Mouse (Mus musculus) brown adipose tissue, adult 24 weeks (tissue): Measurements from ENCODE around the gene Catsperd. TPM values are rescaled to one million over a fixed set of nuclear protein-coding genes. Genes with fewer than 3 reads are reported as not detected.
A peak's percentile ranks its signal among the peaks of the same experiment; 100 is the strongest.

Source experiments
- H3K27ac ChIP-seq: fragments of 200-500 bp; replicated peaks from 2 replicates; pipeline ENCODE4 v1.5.1; 2012; ENCODE audit warnings: low read depth, mild to moderate bottlenecking, low read length
- H3K4me1 ChIP-seq: fragments of 200-500 bp; 2 replicates; pipeline ENCODE4 v1.6.1; 2012; ENCODE audit warnings: low read length, mixed read lengths; ENCODE audit not compliant: control insufficient read depth, insufficient read depth, insufficient read length
- H3K4me3 ChIP-seq: fragments of 200-500 bp; 2 replicates; pipeline ENCODE4 v1.5.1; 2012; ENCODE audit warnings: low read depth, mild to moderate bottlenecking, low read length, moderate library complexity; ENCODE audit not compliant: insufficient read depth
- polyA plus RNA-seq: library from polyadenylated mRNA; stranded (reverse); fragments of >200 nt; gene quantifications from 2 replicates; pipeline ENCODE4 v1.2.4, GENCODE M21; 2012; ENCODE audit not compliant: missing spikeins, insufficient read depth, insufficient read length

Catsperd gene
- not detected in 2 replicates for polyA plus RNA-seq

- Histone ChIP-seq H3K27ac (no peak within 1 kb of the TSS), H3K4me1 (peaks cover 3% of the 10 kb centered on the region; the same call in 1 of the 2 replicates), H3K4me3 (peak within 1 kb of the TSS; percentile 75)
Measured at GRCm38 (mm10) chr17:56627530-56628277, at the start of gene Catsperd. Gene Catsperd (plus strand): TSS chr17:56628143.

GRCm38 (mm10) chr17:56583071-56583470, 44.9 kb upstream of the Catsperd start:
- Histone ChIP-seq H3K27ac (0 out of 2 replicates have a peak overlapping the region, but pooled peaks have one; percentile 28), H3K4me3 (peak overlapping the region; percentile 81), H3K4me1 (peaks cover 13% of the 10 kb centered on the region)

- H3K4me1 ChIP-seq = peaks cover 16% of the 10 kb centered on the region
- peak overlapping the region; percentile 89 for H3K27ac ChIP-seq
- peak overlapping the region; percentile 81 for H3K4me3 ChIP-seq
Measured at GRCm38 (mm10) chr17:56583611-56584256, 44.2 kb upstream of the Catsperd start.

GRCm38 (mm10) chr17:56584257-56585130, 43.4 kb upstream of the Catsperd start, which contains the start of the genes Safb2 and Safb:
Gene Safb2 (minus strand): TSS chr17:56584585.
Gene Safb (plus strand): TSS chr17:56584825.
- H3K27ac ChIP-seq = peak within 1 kb of the TSS; percentile 91
- H3K4me1 ChIP-seq = peaks cover 16% of the 10 kb centered on the region
- peak within 1 kb of the TSS; percentile 90 for H3K4me3 ChIP-seq

GRCm38 (mm10) chr17:56585171-56585821, 42.6 kb upstream of the Catsperd start:
- H3K27ac ChIP-seq = peak overlapping the region; percentile 91
- H3K4me3 ChIP-seq = peak overlapping the region; percentile 90
- peaks cover 16% of the 10 kb centered on the region for H3K4me1 ChIP-seq

GRCm38 (mm10) chr17:56587773-56588172, 40.2 kb upstream of the Catsperd start:
- Histone ChIP-seq H3K4me3 (no peak overlapping the region), H3K4me1 (peaks cover 16% of the 10 kb centered on the region), H3K27ac (no peak overlapping the region)

GRCm38 (mm10) chr17:56588921-56589320, 39.0 kb upstream of the Catsperd start:
- Histone ChIP-seq H3K4me3 (no peak overlapping the region), H3K27ac (no peak overlapping the region), H3K4me1 (peaks cover 16% of the 10 kb centered on the region)

GRCm38 (mm10) chr17:56592553-56592952, 35.4 kb upstream of the Catsperd start:
- H3K27ac ChIP-seq = no peak overlapping the region
- peaks cover 6% of the 10 kb centered on the region; the same call in 1 of the 2 replicates for H3K4me1 ChIP-seq
- H3K4me3 ChIP-seq = no peak overlapping the region

- no peaks in the 10 kb centered on the region for H3K4me1 ChIP-seq
- no peak overlapping the region for H3K4me3 ChIP-seq
- no peak overlapping the region for H3K27ac ChIP-seq
Measured at GRCm38 (mm10) chr17:56593527-56594271, 34.2 kb upstream of the Catsperd start.

GRCm38 (mm10) chr17:56603186-56604069, 24.5 kb upstream of the Catsperd start:
- Histone ChIP-seq H3K4me3 (no peak overlapping the region), H3K4me1 (peaks cover under 1% of the 10 kb centered on the region; the same call in 1 of the 2 replicates), H3K27ac (no peak overlapping the region)

- H3K27ac ChIP-seq = no peak overlapping the region
- peaks cover 5% of the 10 kb centered on the region; the same call in 1 of the 2 replicates for H3K4me1 ChIP-seq
- H3K4me3 ChIP-seq = no peak overlapping the region
Measured at GRCm38 (mm10) chr17:56604070-56604380, 23.9 kb upstream of the Catsperd start.

- Histone ChIP-seq H3K27ac (no peak overlapping the region), H3K4me1 (peaks cover 5% of the 10 kb centered on the region; the same call in 1 of the 2 replicates), H3K4me3 (no peak overlapping the region)
Measured at GRCm38 (mm10) chr17:56604422-56604821, 23.5 kb upstream of the Catsperd start.

GRCm38 (mm10) chr17:56605431-56605830, 22.5 kb upstream of the Catsperd start:
- Histone ChIP-seq H3K4me1 (peaks cover 9% of the 10 kb centered on the region), H3K27ac (no peak overlapping the region), H3K4me3 (no peak overlapping the region)
